Mouse (Mus musculus) lung, adult 2 months (tissue): Measurements from ENCODE around the gene 2310079G19Rik. TPM values are rescaled to one million over a fixed set of nuclear protein-coding genes. Genes with fewer than 3 reads are reported as not detected.

ENCODE experiments used
- DNase-seq: peaks from one replicate; pipeline ENCODE4 v3.0.0; 2022
- H3K4me1 ChIP-seq: fragments of 200-500 bp; 2 replicates; pipeline ENCODE4 v1.6.1; 2011; ENCODE audit warnings: low read length; ENCODE audit not compliant: control insufficient read depth, insufficient read depth
- H3K4me3 ChIP-seq: fragments of 200-500 bp; replicated peaks from 2 replicates; pipeline ENCODE3; 2011; ENCODE audit warnings: low read depth, mild to moderate bottlenecking, control low read depth, low read length; ENCODE audit errors: extremely low read depth
- CTCF ChIP-seq: fragments of 200-500 bp; IDR thresholded peaks from 2 replicates; pipeline ENCODE4 v1.5.1; 2011; ENCODE audit warnings: mild to moderate bottlenecking, low read length, control low read depth; ENCODE audit not compliant: insufficient read depth
- POLR2A ChIP-seq: fragments of 200-500 bp; IDR thresholded peaks from 2 replicates; pipeline ENCODE4 v1.6.1; 2011; ENCODE audit warnings: low read depth, mild to moderate bottlenecking, control low read depth, low read length, borderline replicate concordance; ENCODE audit errors: extremely low read depth
- WGBS: fragments of 180-500 bp; shearing (Covaris S2); methylation state at CpG from one replicate; pipeline ENCODE4 v1.1.7; 2018; 5-methylcytosine and 5-hydroxymethylcytosine counted together
- polyA plus RNA-seq: library from polyadenylated mRNA; depleted of rRNA; stranded (reverse); fragments of >200 nt; gene quantifications from 2 replicates; pipeline ENCODE4 v1.2.3, GENCODE M21; 2012; rRNA removed

The 2310079G19Rik gene
- polyA plus RNA-seq, result 0.32 TPM in 1 of 2 replicates, not detected in the other

DNA sequence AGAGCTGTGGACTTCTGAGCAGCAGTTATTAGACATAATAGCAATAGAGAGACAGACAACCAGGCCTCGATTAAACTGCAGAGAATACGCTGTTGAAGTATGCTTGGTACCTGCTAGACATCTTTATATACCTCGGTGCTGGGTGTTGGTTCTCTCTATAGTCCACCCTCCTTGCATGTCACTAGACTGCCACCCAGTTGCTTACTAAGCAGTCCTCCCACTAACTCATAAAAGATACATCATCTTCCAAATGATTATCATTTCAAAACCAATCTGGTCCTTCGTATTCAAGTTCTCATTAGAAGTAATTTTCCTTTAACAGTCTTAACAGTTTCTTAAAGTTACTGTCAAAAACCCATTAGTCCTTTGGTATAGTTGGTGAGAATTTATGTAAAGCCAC lies at the start of gene 2310079G19Rik:
Gene 2310079G19Rik (minus strand): TSS at position 101 of the 400 bp plus-strand sequence.
- Histone ChIP-seq H3K4me1 (no peaks in the 10 kb centered on the region), H3K4me3 (no peak within 1 kb of the TSS)
- WGBS, result 93% methylated on average over 4 of the region's 4 CpGs
- DNase-seq, result no peak
- no peak for TF ChIP-seq CTCF
- no peak for TF ChIP-seq POLR2A

DNA sequence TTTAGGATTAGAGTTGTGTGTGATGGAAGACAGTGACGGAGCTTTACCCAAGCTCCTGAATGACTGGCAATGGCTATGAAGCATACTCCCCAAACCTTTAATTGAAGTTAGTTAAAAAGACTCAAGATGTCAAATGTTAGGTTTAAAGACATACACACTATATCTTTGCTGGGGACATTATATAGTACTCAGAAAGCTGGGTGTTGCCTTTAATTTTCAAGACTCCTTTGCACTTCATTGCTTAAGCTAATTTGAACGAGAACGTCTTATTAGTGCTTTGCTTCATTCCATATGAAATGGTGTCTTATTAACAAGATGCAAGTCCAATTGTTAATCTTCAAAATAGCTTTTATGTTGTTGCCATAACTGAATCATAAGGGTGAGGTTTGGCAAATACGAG lies 44.1 kb upstream of the 2310079G19Rik start, which contains the start of gene Krtap27-1:
Gene Krtap27-1 (minus strand): TSS at position 101 of the 400 bp plus-strand sequence.
- Histone ChIP-seq H3K4me3 (no peak within 1 kb of the TSS), H3K4me1 (no peaks in the 10 kb centered on the region)
- DNase-seq, result no peak
- 89% methylated on average over 4 of the region's 4 CpGs for WGBS
- TF ChIP-seq POLR2A, result no peak
- TF ChIP-seq CTCF, result no peak

DNA sequence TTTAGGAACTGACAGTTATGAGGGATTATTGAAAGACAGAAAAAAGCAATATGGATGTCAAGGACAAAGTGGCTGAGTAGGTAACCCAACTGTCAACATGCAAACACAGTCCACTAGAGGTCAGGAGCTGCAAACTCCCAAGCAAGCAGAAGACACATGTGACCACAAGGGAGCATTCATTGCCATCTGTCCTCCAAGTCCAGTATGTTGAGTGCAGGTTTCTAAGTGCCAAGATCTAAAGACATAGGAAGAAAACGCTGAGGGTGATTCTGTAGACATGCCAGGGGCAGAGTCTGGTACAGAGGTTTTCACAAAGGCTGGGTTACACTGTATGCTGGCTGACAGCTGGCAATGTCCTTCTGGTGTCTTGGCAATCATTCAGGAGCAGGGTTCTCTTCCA lies 30.0 kb upstream of the 2310079G19Rik start:
- H3K4me1 ChIP-seq, result no peaks in the 10 kb centered on the region
- H3K4me3 ChIP-seq, result no peak overlapping the region
- TF ChIP-seq POLR2A (no peak), CTCF (no peak)
- WGBS, result 41% methylated on average over 1 of the region's 1 CpGs
- no peak for DNase-seq

DNA sequence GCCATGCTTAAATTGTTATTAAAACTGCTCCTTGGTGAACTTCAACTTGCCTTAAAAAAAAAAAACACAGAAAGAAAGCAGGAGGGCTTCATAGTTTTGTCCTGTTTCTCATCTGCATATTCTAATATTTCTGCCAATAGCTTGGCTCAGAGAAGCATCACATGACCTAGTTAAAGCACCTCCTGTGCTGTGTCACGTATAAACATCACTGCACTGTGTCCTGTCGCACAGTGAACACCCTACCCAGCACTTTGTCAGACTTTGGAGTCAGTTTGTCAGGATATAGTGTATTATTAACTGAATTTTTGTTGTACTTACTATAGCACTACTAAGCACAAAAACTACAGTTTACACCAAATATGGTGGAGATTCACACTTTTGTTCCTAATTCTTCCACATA lies 24.5 kb upstream of the 2310079G19Rik start:
- no peak for DNase-seq
- no peak overlapping the region for H3K4me3 ChIP-seq
- 54% methylated on average over 2 of the region's 2 CpGs for WGBS
- H3K4me1 ChIP-seq, result no peaks in the 10 kb centered on the region
- no peak for TF ChIP-seq POLR2A
- TF ChIP-seq CTCF, result no peak

DNA sequence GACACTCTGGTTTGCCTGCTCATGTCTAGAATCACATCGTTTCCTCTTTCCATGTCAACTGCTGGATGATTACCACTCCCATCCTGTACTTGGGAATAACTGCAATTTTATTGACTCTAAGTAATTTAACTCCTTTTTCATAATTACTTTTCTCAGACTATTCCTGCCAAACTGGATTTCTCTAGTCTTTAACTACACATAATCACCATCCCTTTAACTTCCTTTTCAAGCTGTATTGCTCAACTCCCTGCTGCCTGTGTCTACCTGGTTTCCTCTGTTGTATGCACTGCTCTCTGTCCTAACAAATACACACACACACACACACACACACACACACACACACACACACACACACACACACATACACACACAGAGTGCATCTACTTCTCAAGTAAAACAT lies 23.6 kb upstream of the 2310079G19Rik start:
- H3K4me1 ChIP-seq, result no peaks in the 10 kb centered on the region
- no peak overlapping the region for H3K4me3 ChIP-seq
- 46% methylated on average over 1 of the region's 1 CpGs for WGBS
- DNase-seq, result no peak
- TF ChIP-seq CTCF (no peak), POLR2A (no peak)

DNA sequence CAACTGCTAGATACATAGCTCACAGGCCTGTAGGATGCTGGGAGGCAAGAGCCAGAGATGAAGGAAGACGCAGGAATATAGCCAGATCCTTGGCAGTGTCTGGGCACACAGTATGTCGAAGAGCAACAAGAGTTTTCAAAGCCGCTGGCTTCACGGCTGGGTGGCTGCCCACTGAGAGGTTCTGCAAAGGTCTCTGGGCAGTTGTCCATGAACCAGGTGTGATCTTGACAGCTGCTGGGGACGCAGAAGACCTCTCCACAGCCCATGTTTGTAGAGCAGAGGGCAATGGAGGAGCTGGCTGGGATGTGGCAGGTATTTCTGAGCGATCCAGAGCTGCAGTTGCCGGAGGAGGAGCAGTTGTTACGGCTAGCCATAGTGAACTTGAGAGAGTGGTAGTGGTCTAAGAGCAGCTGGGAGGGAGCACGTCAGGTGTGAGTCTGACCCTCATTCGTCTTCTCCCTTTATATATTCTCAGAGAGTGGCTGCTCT lies 19.9 kb upstream of the 2310079G19Rik start, which contains the start of gene Krtap26-1:
Gene Krtap26-1 (minus strand): TSS at position 439 of the 489 bp plus-strand sequence.
- WGBS, result 87% methylated on average over 10 of the region's 10 CpGs
- TF ChIP-seq CTCF, result no peak
- no peak for TF ChIP-seq POLR2A
- no peaks in the 10 kb centered on the region for H3K4me1 ChIP-seq
- no peak within 1 kb of the TSS for H3K4me3 ChIP-seq
- no peak for DNase-seq

DNA sequence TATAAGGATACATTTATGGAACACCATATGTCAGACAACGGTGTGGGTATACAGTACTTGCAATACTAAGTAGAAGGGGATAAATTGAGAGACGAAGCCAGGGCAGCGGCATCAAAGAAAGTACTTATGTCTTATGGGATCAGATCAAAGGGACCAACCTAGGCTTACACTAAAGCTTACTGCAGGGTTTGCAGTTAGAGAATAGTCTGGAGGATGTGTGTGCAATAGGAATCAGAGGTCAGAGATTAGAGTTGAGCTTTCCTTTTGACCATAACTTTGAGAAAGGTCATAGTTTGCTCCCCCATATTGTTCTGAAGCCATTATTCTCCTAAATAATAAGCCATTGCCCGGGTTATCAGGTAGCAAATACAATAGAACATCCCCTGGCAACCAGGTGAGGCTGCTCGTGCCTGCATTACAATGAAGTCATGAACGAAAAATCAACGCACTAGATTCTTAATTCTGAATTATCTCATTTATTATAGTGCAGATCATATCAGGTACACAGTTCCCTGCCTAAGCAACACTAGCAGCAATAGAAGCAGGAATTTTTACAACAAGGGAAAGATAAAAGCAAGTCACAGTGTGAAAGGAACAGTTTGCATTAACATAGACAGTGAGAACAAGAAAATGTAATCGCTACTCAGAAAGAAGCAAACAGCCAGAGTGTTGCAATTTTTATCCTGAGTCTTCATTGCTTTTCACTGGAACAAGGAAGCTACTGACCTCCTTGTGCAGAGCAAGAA lies 19.1 kb upstream of the 2310079G19Rik start:
- no peaks in the 10 kb centered on the region for H3K4me1 ChIP-seq
- TF ChIP-seq POLR2A (no peak), CTCF (no peak)
- WGBS, result 71% methylated on average over 8 of the region's 8 CpGs
- DNase-seq, result no peak
- H3K4me3 ChIP-seq, result no peak overlapping the region

DNA sequence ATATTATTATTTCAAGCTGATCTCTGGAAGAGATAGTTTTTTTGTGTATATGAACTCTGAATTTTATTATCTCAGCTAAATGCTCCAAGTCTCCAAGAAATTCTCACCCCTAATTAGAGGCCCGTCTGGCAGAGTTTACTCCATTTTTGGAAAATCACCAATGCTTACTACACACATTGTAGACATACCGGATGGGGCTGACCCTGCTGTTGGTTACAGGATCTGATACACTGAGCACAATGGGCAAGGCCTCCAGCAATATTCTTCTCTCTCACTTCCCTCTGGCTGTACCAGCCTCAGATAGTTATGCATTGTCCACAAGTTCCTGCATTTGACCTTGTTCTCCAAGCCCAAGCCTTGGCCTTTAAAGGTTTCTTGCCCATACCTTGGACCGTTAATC lies 12.6 kb upstream of the 2310079G19Rik start:
- TF ChIP-seq CTCF, result no peak
- TF ChIP-seq POLR2A, result no peak
- 64% methylated on average over 3 of the region's 3 CpGs for WGBS
- no peak overlapping the region for H3K4me3 ChIP-seq
- H3K4me1 ChIP-seq, result no peaks in the 10 kb centered on the region
- no peak for DNase-seq

DNA sequence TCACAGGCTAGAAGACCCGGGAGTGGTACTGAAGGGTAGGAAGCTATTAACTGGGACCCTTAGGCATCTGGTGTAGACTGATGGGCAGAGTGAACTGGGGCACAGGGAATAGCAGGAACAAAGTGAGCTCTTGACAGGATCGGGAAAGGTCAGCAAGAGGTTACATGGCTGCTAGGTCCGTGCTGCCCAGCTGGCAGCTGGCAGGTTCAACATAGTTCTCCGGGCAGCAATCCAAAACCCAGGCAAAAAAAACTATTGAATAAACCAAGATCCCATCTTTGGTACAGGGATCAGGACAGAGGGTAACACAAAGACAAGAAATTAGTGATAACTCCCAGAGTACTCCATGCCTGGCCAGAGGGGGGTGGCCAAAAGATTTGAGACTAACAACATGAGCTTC lies 7.7 kb upstream of the 2310079G19Rik start:
- Histone ChIP-seq H3K4me3 (no peak overlapping the region), H3K4me1 (no peaks in the 10 kb centered on the region)
- no peak for DNase-seq
- WGBS, result 23% methylated on average over 4 of the region's 4 CpGs
- TF ChIP-seq CTCF (no peak), POLR2A (no peak)

DNA sequence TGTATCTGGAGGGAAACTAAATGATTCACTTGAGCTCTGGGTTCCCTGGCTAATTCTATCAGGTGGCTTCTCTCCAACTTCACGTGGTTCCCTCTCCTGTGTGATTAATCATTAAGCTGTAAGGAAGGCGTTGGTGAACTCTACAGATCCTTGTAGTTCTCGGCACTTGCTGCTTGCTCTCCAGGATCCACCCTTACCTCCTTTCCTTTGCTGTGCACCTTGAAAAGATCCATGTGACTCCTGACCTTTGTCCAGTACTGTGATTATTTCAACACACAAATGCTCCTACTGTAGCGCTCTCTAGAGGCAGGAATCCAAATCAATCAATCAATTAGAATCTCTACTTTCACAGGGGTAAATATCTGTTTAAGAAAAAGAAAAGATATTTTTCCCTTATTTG lies 4.0 kb upstream of the 2310079G19Rik start:
- no peaks in the 10 kb centered on the region for H3K4me1 ChIP-seq
- TF ChIP-seq CTCF, result no peak
- DNase-seq, result no peak
- 48% methylated on average over 4 of the region's 4 CpGs for WGBS
- H3K4me3 ChIP-seq, result no peak overlapping the region
